Mouse (Mus musculus) spleen, adult 12 weeks (tissue): Measurements from ENCODE around the gene Mms19.

Experiments used
- DNase-seq: peaks from one replicate; pipeline ENCODE4 v3.0.0; 2022; ENCODE audit warnings: low spot score

Mms19 gene

GRCm38 (mm10) chr19:41898860-41899259 lies 82.1 kb downstream of the Mms19 start:
- no peak for DNase-seq

- DNase-seq = no peak
Observed at GRCm38 (mm10) chr19:41896319-41896711, 84.6 kb downstream of the Mms19 start.

- peak; percentile 69 for DNase-seq
Observed at GRCm38 (mm10) chr19:41895460-41896318, 85.3 kb downstream of the Mms19 start, which contains the start of gene Rrp12. TSS of gene Rrp12 (minus strand) at chr19:41896173.

GRCm38 (mm10) chr19:41894959-41895358 lies 86.0 kb downstream of the Mms19 start:
- no peak for DNase-seq
